In genomic region chr6:86157253-86158234, GRCm38 (mm10) we compare ENCODE assay signal across 8 mouse cellular contexts. TPM values are rescaled to one million over a fixed set of nuclear protein-coding genes. Genes with fewer than 3 reads are reported as not detected.
DNase-seq lines count a peak whose midpoint lies in the region; ATAC-seq lines count a peak whose summit lies in the region.

No protein-coding gene starts in this region.

- H3K4me1 ChIP-seq in limb, embryonic 13.5 days: peaks cover 7% of the 10 kb centered on the region; the same call in 1 of the 2 replicates
- H3K4me1 ChIP-seq in limb, embryonic 10.5 days: 0 out of 2 replicates have a peak, but pooled peaks cover 3% of the 10 kb centered on the region

- WGBS in limb, embryonic 13.5 days: 62% methylated on average over 17 of the region's 17 CpGs
- WGBS in limb, embryonic 10.5 days: 77% methylated on average over 17 of the region's 17 CpGs

- H3K9me3 ChIP-seq in limb, embryonic 13.5 days: no peaks in the 10 kb centered on the region
- H3K9me3 ChIP-seq in limb, embryonic 10.5 days (replicated peaks): no peaks in the 10 kb centered on the region

- peak; percentile 35 to 60 for DNase-seq in adrenal gland, adult (ENCODE audit: inconsistent age in 2 of 2, low spot score in 1 of 2)
- DNase-seq in adrenal gland, adult 8-10 months: no peak
- DNase-seq in limb, embryonic 10.5 days (ENCODE audit: low spot score): no peak
- DNase-seq in induced T-regulatory cell, adult 2 months (ENCODE audit: low read depth): peak; percentile 29
- peak; percentile 68 for DNase-seq in lung, postnatal 36 days
- DNase-seq in layer of hippocampus, adult 9-11 months: no peak

- no peak overlapping the region for H3K4me3 ChIP-seq in limb, embryonic 13.5 days
- no peak overlapping the region for H3K4me3 ChIP-seq in limb, embryonic 10.5 days

- no peak overlapping the region for H3K27ac ChIP-seq in limb, embryonic 13.5 days
- no peak overlapping the region for H3K27ac ChIP-seq in limb, embryonic 10.5 days

- peak; percentile 54 for ATAC-seq in limb, embryonic 13.5 days (ENCODE audit: low FRiP score, low read depth)
- no peak for ATAC-seq in granulocyte monocyte progenitor cell, adult 5-6 weeks (replicated peaks; ENCODE audit: poor library complexity, severe bottlenecking)

- H3K9ac ChIP-seq in limb, embryonic 13.5 days: no peak overlapping the region

- H3K4me2 ChIP-seq in limb, embryonic 13.5 days (replicated peaks): peak overlapping the region; percentile 27

- H3K27me3 ChIP-seq in limb, embryonic 13.5 days: 0 out of 2 replicates have a peak, but pooled peaks cover 5% of the 10 kb centered on the region
- H3K27me3 ChIP-seq in limb, embryonic 10.5 days (ENCODE audit: low read depth, poor library complexity, severe bottlenecking): no peaks in the 10 kb centered on the region

- H3K36me3 ChIP-seq in limb, embryonic 13.5 days: no peaks in the 10 kb centered on the region
- H3K36me3 ChIP-seq in limb, embryonic 10.5 days: no peaks in the 10 kb centered on the region

RNA-seq across cellular contexts. Expression of gene Tgfa, which starts 37.5 kb away (rescaled TPM):
- total RNA-seq in adrenal gland, adult 8-10 months (2022): 10 to 100 TPM; 15.0 to 25.1 (median 19.7) TPM
- polyA plus RNA-seq in limb, embryonic 13.5 days (2015; fragmentation: Nextera tagmentation; extraction: Ambion mirVana): 2.5 and 2.7 TPM in 2 replicates
- 0.43 and 1.1 TPM in 2 replicates for polyA plus RNA-seq in limb, embryonic 10.5 days (2016; fragmentation: Nextera tagmentation; extraction: Ambion mirVana)
- not detected in 2 replicates for total RNA-seq in granulocyte monocyte progenitor cell, adult 5-6 weeks (2014; fragmentation: Nextera tagmentation)
- total RNA-seq in granulocyte monocyte progenitor cell, adult 5-6 weeks (2017): not detected in 2 replicates

Comparison
In these comparisons a context has a peak if more than half of its experiments do, and no peak if none do; other contexts are left out.
1. DNase-seq: peak in adrenal gland, adult (2 of 2), induced T-regulatory cell, adult 2 months (single experiment) and lung, postnatal 36 days (single experiment); none in adrenal gland, adult 8-10 months (single experiment), limb, embryonic 10.5 days (single experiment) and layer of hippocampus, adult 9-11 months (single experiment).
2. RNA of gene Tgfa, which starts 37.5 kb away (total RNA-seq): 15.0 to 25.1 TPM in adrenal gland, adult 8-10 months; not detected in granulocyte monocyte progenitor cell, adult 5-6 weeks; every median in the first group is over 10 times any median in the second.